Mouse (Mus musculus): ENCODE data around the gene Dnah14. TPM values are rescaled to one million over a fixed set of nuclear protein-coding genes. Genes with fewer than 3 reads are reported as not detected.

Dnah14 gene
- polyA plus RNA-seq, 1 experiment from 2014 or later: 2.2 TPM

DNA sequence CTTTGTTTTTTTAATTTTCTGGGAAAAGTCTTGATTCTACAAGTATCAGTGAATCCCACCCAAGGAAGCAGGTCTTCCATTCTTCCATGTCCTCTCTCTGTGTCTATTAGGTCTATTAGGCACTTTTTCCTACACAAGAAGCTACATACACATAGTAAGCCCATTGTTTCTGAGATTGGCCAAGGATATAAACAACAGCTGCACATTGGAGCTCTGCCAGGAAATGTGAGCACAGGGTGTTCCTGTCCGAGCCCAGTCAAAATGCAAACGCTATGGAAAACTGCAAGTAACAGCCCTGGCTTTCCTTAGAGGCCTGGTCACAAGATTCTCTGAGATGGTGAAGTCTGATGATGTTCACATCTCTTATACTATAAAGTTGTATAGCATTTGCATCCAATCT is 217.2 kb downstream of the Dnah14 start:
- no peaks in the 10 kb centered on the region for H3K36me3 ChIP-seq (ENCODE audit: control insufficient read depth, insufficient read depth, low read length)
- no peak for DNase-seq (ENCODE audit: low spot score)
- no peak for ATAC-seq (replicated peaks; ENCODE audit: low FRiP score, low TSS enrichment, low read depth)
- H3K4me1 ChIP-seq (replicated peaks; ENCODE audit: control insufficient read depth, insufficient read depth, low read length): peaks cover 5% of the 10 kb centered on the region; the same call in 1 of the 2 replicates
- H3K9me3 ChIP-seq (ENCODE audit: control insufficient read depth, low read length): no peaks in the 10 kb centered on the region
- no peak overlapping the region for H3K4me2 ChIP-seq (ENCODE audit: low read length)
- no peak overlapping the region for H3K9ac ChIP-seq (ENCODE audit: low read length)
- H3K4me3 ChIP-seq (ENCODE audit: low read depth, low read length): no peak overlapping the region
- WGBS: 27% methylated on average over 2 of the region's 2 CpGs
- H3K27me3 ChIP-seq (replicated peaks; ENCODE audit: control insufficient read depth, insufficient read depth, low read length): no peaks in the 10 kb centered on the region
- H3K27ac ChIP-seq (ENCODE audit: low read depth): 0 out of 2 replicates have a peak overlapping the region, but pooled peaks have one; percentile 38

DNA sequence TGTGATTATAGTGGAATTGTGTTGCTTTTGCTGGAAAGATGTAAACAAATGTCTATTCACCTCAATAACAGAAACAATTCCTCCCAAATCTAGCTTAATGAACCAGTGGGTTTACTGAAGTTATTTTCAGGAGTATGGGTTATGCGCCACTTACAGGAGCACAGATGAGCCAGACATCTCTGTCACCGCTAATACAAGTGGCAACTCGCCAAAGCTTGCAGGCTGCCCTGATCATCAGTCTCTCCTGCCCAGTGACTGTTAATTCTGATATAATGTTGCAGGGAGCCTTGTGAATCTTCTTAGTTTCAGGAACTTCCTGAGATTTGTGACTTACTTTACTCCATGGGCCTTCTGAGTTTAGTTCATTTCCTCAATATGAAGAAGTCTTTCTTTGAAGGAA is 223.6 kb downstream of the Dnah14 start:
- ATAC-seq (replicated peaks; ENCODE audit: low FRiP score, low TSS enrichment, low read depth): no peak
- DNase-seq (ENCODE audit: low spot score): no peak
- no peak overlapping the region for H3K4me3 ChIP-seq (ENCODE audit: low read depth, low read length)
- H3K9ac ChIP-seq (ENCODE audit: low read length): no peak overlapping the region
- no peaks in the 10 kb centered on the region for H3K4me1 ChIP-seq (replicated peaks; ENCODE audit: control insufficient read depth, insufficient read depth, low read length)
- no peak overlapping the region for H3K27ac ChIP-seq (ENCODE audit: low read depth)
- no peak overlapping the region for H3K4me2 ChIP-seq (ENCODE audit: low read length)
- H3K9me3 ChIP-seq (ENCODE audit: control insufficient read depth, low read length): no peaks in the 10 kb centered on the region
- no peaks in the 10 kb centered on the region for H3K27me3 ChIP-seq (replicated peaks; ENCODE audit: control insufficient read depth, insufficient read depth, low read length)
- H3K36me3 ChIP-seq (ENCODE audit: control insufficient read depth, insufficient read depth, low read length): no peaks in the 10 kb centered on the region
- WGBS: 81% methylated on average over 3 of the region's 3 CpGs

DNA sequence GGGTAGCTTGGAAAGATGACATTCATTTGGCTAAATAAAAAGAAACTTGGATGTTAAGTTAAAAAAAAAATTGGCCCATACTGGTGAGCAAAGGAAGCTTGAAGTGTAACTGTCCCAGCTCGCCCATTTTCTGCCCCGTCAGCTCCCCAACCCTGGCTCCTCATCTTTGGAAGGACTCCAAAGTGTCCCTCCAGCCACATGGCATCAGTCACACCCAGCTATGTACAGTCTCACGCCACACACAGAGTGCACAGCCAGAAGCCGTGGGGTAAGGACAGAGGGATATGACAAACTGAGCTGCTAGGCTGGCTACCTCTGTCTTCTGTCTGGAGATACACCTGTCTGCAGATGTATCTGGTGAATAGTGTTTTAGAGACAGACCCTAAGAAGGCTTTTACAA is 224.3 kb downstream of the Dnah14 start:
- H3K9me3 ChIP-seq (ENCODE audit: control insufficient read depth, low read length): no peaks in the 10 kb centered on the region
- no peak overlapping the region for H3K4me3 ChIP-seq (ENCODE audit: low read depth, low read length)
- 82% methylated on average over 4 of the region's 4 CpGs for WGBS
- H3K36me3 ChIP-seq (ENCODE audit: control insufficient read depth, insufficient read depth, low read length): no peaks in the 10 kb centered on the region
- no peak overlapping the region for H3K4me2 ChIP-seq (ENCODE audit: low read length)
- no peaks in the 10 kb centered on the region for H3K4me1 ChIP-seq (replicated peaks; ENCODE audit: control insufficient read depth, insufficient read depth, low read length)
- H3K27me3 ChIP-seq (replicated peaks; ENCODE audit: control insufficient read depth, insufficient read depth, low read length): no peaks in the 10 kb centered on the region
- H3K9ac ChIP-seq (ENCODE audit: low read length): no peak overlapping the region
- no peak for ATAC-seq (replicated peaks; ENCODE audit: low FRiP score, low TSS enrichment, low read depth)
- H3K27ac ChIP-seq (ENCODE audit: low read depth): no peak overlapping the region
- no peak for DNase-seq (ENCODE audit: low spot score)

DNA sequence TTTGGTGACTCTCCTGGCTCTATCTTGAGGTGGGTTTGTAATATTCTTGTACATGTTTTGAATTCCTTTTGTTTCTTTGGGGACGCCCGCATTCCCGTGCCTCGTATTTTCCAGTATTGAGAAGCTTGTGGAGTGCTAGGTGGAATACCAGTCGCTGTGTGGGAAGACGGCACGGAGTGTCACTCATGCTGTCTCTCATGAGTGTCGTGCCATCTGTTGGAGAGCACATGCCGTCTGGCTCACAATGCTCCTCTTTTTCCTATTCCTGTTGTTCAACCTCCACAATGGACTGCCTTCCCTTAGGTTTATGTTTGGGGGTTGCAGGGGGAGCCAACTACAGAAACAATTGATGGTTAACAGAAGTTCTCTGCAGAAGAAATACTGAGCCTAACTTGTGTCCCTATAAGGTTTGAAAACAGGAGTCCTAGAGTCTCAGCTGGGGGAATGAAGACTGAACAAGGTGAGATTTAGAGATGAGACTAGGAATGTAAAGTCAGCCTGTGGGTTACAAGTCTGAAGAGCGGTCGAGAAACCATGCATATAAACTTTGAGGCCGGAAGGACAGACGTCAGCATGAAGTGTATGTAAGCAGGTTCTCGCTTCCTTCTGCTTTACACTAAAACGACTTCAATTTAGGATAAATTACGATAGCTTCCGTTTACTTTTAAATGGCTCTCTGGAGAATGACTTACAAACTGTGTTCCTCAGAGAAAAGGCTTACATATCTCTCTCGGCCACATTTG is 235.3 kb downstream of the Dnah14 start:
- no peaks in the 10 kb centered on the region for H3K27me3 ChIP-seq (replicated peaks; ENCODE audit: control insufficient read depth, insufficient read depth, low read length)
- no peak overlapping the region for H3K4me3 ChIP-seq (ENCODE audit: low read depth, low read length)
- no peak overlapping the region for H3K27ac ChIP-seq (ENCODE audit: low read depth)
- DNase-seq (ENCODE audit: low spot score) (no peak), ATAC-seq (replicated peaks; ENCODE audit: low FRiP score, low TSS enrichment, low read depth) (no peak)
- no peak overlapping the region for H3K9ac ChIP-seq (ENCODE audit: low read length)
- no peaks in the 10 kb centered on the region for H3K4me1 ChIP-seq (replicated peaks; ENCODE audit: control insufficient read depth, insufficient read depth, low read length)
- no peak overlapping the region for H3K4me2 ChIP-seq (ENCODE audit: low read length)
- no peaks in the 10 kb centered on the region for H3K9me3 ChIP-seq (ENCODE audit: control insufficient read depth, low read length)
- WGBS: 83% methylated on average over 18 of the region's 18 CpGs
- peaks cover 31% of the 10 kb centered on the region for H3K36me3 ChIP-seq (ENCODE audit: control insufficient read depth, insufficient read depth, low read length)

DNA sequence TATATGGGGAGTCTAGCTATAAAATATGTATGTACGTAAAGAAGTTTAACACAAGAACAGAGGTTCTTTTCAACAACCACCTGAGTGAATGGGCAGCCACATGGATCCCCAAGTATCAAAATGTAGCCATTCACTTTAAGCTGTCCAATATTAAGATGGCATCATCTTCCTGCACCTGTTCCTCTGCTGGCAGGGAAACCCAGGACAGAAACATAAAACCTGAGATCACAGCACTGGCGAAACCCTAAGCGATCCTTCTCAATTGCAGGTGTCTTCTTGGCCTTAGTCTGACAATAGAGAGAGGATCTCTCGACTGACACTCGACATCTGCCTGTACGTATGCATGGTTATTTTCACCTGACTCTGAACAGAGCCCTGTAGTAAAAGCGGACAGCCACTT is 250.4 kb downstream of the Dnah14 start:
- no peak overlapping the region for H3K27ac ChIP-seq (ENCODE audit: low read depth)
- no peak overlapping the region for H3K4me3 ChIP-seq (ENCODE audit: low read depth, low read length)
- H3K36me3 ChIP-seq (ENCODE audit: control insufficient read depth, insufficient read depth, low read length): peaks cover 93% of the 10 kb centered on the region
- DNase-seq (ENCODE audit: low spot score) (no peak), ATAC-seq (replicated peaks; ENCODE audit: low FRiP score, low TSS enrichment, low read depth) (no peak)
- no peak overlapping the region for H3K9ac ChIP-seq (ENCODE audit: low read length)
- no peak overlapping the region for H3K4me2 ChIP-seq (ENCODE audit: low read length)
- WGBS: 93% methylated on average over 7 of the region's 7 CpGs
- H3K4me1 ChIP-seq (replicated peaks; ENCODE audit: control insufficient read depth, insufficient read depth, low read length): no peaks in the 10 kb centered on the region
- no peaks in the 10 kb centered on the region for H3K27me3 ChIP-seq (replicated peaks; ENCODE audit: control insufficient read depth, insufficient read depth, low read length)
- no peaks in the 10 kb centered on the region for H3K9me3 ChIP-seq (ENCODE audit: control insufficient read depth, low read length)

DNA sequence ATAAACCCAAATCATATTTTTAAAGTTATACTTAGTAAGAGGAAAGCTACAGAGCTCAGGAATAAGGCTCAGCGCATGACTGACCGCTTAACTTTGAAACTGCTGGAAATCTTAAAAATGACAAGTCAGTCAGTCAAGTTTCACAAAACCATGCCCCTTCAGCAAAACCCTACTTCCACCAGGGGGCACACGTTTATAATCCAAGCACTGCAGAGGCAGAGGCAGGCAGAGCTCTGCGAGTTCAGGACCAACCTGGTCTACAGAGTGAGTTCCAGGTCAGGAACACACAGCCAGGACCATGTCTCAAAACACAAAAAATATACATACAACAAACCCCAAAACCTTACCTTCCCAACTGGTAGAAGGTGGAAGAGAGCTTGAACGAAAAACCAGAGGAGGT is 252.0 kb downstream of the Dnah14 start:
- WGBS: 89% methylated on average over 5 of the region's 5 CpGs
- H3K4me3 ChIP-seq (ENCODE audit: low read depth, low read length): no peak overlapping the region
- H3K9me3 ChIP-seq (ENCODE audit: control insufficient read depth, low read length): no peaks in the 10 kb centered on the region
- H3K4me2 ChIP-seq (ENCODE audit: low read length): no peak overlapping the region
- DNase-seq (ENCODE audit: low spot score): no peak
- H3K27ac ChIP-seq (ENCODE audit: low read depth): no peak overlapping the region
- H3K27me3 ChIP-seq (replicated peaks; ENCODE audit: control insufficient read depth, insufficient read depth, low read length): no peaks in the 10 kb centered on the region
- H3K9ac ChIP-seq (ENCODE audit: low read length): no peak overlapping the region
- H3K4me1 ChIP-seq (replicated peaks; ENCODE audit: control insufficient read depth, insufficient read depth, low read length): no peaks in the 10 kb centered on the region
- no peak for ATAC-seq (replicated peaks; ENCODE audit: low FRiP score, low TSS enrichment, low read depth)
- H3K36me3 ChIP-seq (ENCODE audit: control insufficient read depth, insufficient read depth, low read length): peaks cover 92% of the 10 kb centered on the region

DNA sequence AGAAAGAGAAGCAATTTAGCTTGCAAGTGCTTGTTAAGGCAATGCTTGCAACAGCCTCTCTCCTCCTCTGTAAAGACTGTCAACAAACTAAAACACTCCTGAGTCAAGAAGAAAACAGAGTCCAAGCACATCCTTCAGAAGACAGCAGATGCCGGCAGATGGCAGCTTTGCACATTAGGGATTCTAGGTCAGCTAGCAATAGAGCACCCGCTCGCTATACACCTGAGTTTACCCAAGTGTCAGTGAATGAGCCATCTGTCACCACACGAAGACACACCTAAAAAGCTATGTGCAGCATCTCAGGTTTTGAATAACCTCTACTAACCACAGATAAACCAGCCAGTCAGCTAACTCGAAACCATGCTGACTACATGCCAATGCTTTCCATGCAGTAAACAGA is 256.4 kb downstream of the Dnah14 start:
- WGBS: 93% methylated on average over 5 of the region's 5 CpGs
- H3K27ac ChIP-seq (ENCODE audit: low read depth): no peak overlapping the region
- no peak for ATAC-seq (replicated peaks; ENCODE audit: low FRiP score, low TSS enrichment, low read depth)

DNA sequence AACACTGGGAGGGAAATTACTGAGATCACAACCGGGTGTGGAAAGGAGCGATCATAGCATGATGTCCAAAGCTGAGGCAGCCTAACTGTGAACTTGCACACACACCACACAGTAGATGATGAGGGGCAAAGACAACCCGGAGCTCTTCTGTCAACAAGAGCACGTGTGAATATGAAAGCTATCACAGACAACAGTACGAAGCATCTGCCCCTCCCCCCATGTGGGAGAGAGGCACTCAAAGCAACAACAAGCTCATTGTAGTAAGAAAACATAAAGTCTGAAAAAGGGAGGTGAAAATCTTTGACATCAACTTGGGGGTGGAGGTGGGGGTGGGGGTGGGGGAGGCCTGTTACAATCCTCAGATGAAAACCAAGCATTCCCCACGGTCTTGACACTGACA is 256.8 kb downstream of the Dnah14 start:
- Histone ChIP-seq H3K27me3 (replicated peaks; ENCODE audit: control insufficient read depth, insufficient read depth, low read length) (no peaks in the 10 kb centered on the region), H3K4me3 (ENCODE audit: low read depth, low read length) (no peak overlapping the region), H3K36me3 (ENCODE audit: control insufficient read depth, insufficient read depth, low read length) (peaks cover 84% of the 10 kb centered on the region), H3K9me3 (ENCODE audit: control insufficient read depth, low read length) (no peaks in the 10 kb centered on the region), H3K27ac (ENCODE audit: low read depth) (no peak overlapping the region), H3K9ac (ENCODE audit: low read length) (no peak overlapping the region), H3K4me2 (ENCODE audit: low read length) (no peak overlapping the region), H3K4me1 (replicated peaks; ENCODE audit: control insufficient read depth, insufficient read depth, low read length) (no peaks in the 10 kb centered on the region)
- DNase-seq (ENCODE audit: low spot score) (no peak), ATAC-seq (replicated peaks; ENCODE audit: low FRiP score, low TSS enrichment, low read depth) (no peak)
- 79% methylated on average over 6 of the region's 6 CpGs for WGBS

More for the DNA sequence above, 256.4 kb downstream of the Dnah14 start:
- H3K9ac ChIP-seq (ENCODE audit: low read length): no peak overlapping the region
- no peaks in the 10 kb centered on the region for H3K27me3 ChIP-seq (replicated peaks; ENCODE audit: control insufficient read depth, insufficient read depth, low read length)
- no peak overlapping the region for H3K4me2 ChIP-seq (ENCODE audit: low read length)
- peaks cover 87% of the 10 kb centered on the region for H3K36me3 ChIP-seq (ENCODE audit: control insufficient read depth, insufficient read depth, low read length)
- no peak overlapping the region for H3K4me3 ChIP-seq (ENCODE audit: low read depth, low read length)
- DNase-seq (ENCODE audit: low spot score): no peak
- H3K4me1 ChIP-seq (replicated peaks; ENCODE audit: control insufficient read depth, insufficient read depth, low read length): no peaks in the 10 kb centered on the region
- H3K9me3 ChIP-seq (ENCODE audit: control insufficient read depth, low read length): no peaks in the 10 kb centered on the region

DNA sequence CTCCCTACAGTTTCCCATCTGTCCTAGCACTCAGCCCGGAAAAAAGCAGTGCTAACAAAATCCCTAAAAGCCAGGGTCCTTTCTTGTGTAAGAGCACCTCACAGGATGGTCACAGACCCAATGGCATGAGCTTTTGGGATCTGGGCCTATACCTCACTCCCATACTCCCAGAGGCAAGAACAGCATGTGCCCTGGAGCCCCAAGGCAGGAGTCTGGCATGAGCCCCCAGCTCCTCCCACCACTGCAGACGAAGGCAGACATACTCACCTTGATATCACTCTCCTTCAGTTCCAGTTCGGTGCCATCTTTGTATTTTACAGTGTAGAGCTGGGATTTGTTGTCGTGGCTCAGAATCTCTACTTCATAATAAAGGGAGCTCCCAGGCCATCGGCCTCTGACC is 261.8 kb downstream of the Dnah14 start:
- DNase-seq (ENCODE audit: low spot score): no peak
- Histone ChIP-seq H3K4me2 (ENCODE audit: low read length) (no peak overlapping the region), H3K9ac (ENCODE audit: low read length) (no peak overlapping the region), H3K9me3 (ENCODE audit: control insufficient read depth, low read length) (no peaks in the 10 kb centered on the region), H3K27ac (ENCODE audit: low read depth) (no peak overlapping the region), H3K27me3 (replicated peaks; ENCODE audit: control insufficient read depth, insufficient read depth, low read length) (no peaks in the 10 kb centered on the region), H3K4me1 (replicated peaks; ENCODE audit: control insufficient read depth, insufficient read depth, low read length) (peaks cover 24% of the 10 kb centered on the region), H3K36me3 (ENCODE audit: control insufficient read depth, insufficient read depth, low read length) (peaks cover 44% of the 10 kb centered on the region), H3K4me3 (ENCODE audit: low read depth, low read length) (no peak overlapping the region)
- no peak for ATAC-seq (replicated peaks; ENCODE audit: low FRiP score, low TSS enrichment, low read depth)
- 82% methylated on average over 5 of the region's 5 CpGs for WGBS

Data from intestine, embryonic 14.5 days (tissue).